Comparison of ENCODE assay signal across 8 mouse cellular contexts in genomic region chr1:143776446-143777411, GRCm38 (mm10). TPM values are rescaled to one million over a fixed set of nuclear protein-coding genes. Genes with fewer than 3 reads are reported as not detected.
DNase-seq lines count a peak whose midpoint lies in the region; ATAC-seq and TF ChIP-seq lines count a peak whose summit lies in the region.

TSS of gene Trove2 (minus strand) at chr1:143777068.
TSS of gene Uchl5 (plus strand) at chr1:143777272.

- TF ChIP-seq POLR2A in cortical plate, adult 2 months (IDR thresholded peaks at IDR 0.05; ENCODE audit: extremely low read depth, insufficient read depth, low read length): peak; percentile 68

- peak; percentile 95 to 97 for DNase-seq in gastrocnemius, adult 8-10 months (ENCODE audit: low spot score in 2 of 2)
- DNase-seq in induced T-regulatory cell, adult 2 months (ENCODE audit: low read depth): peak; percentile 99
- peak; percentile 90 to 98 for DNase-seq in left cerebral cortex, adult 9 months (ENCODE audit: low spot score in 2 of 2)
- DNase-seq in right cerebral cortex, postnatal 14 days: peak; percentile 99
- DNase-seq in urinary bladder, postnatal 36 days (ENCODE audit: low spot score in 2 of 2): peak; percentile 94 to 97

- peak; percentile 60 for TF ChIP-seq CTCF in cortical plate, adult 2 months (IDR thresholded peaks at IDR 0.05; ENCODE audit: extremely low read depth, insufficient read depth, low read length)

- 0 out of 2 replicates have a peak within 1 kb of the TSS, but pooled peaks have one; percentile 47 for H3K27ac ChIP-seq in cortical plate, adult 2 months (ENCODE audit: insufficient read depth, low read length)

- H3K4me3 ChIP-seq in cortical plate, adult 2 months (ENCODE audit: insufficient read depth, low read length): peak within 1 kb of the TSS; percentile 84

- H3K4me1 ChIP-seq in cortical plate, adult 2 months (ENCODE audit: control insufficient read depth, insufficient read depth, low read length): peaks cover 11% of the 10 kb centered on the region

- peak; percentile 92 for ATAC-seq in activated CD4-positive, CD25-positive, alpha-beta regulatory T cell, adult 4 months
- ATAC-seq in megakaryocyte progenitor cell, adult 5-6 weeks (replicated peaks; ENCODE audit: poor library complexity): peak; percentile 88

RNA-seq across cellular contexts. Expression of gene Trove2, which starts in this region (rescaled TPM):
- polyA plus RNA-seq in activated CD4-positive, CD25-positive, alpha-beta regulatory T cell, adult 4 months (2017; shearing (Covaris generic)): 1 to 10 TPM; 3.9 to 4.3 TPM
- polyA plus RNA-seq in cortical plate, adult 2 months (2012; rRNA removed): 13.0 and 13.5 TPM in 2 replicates
- 1 to 10 TPM; 2.8 to 3.6 (median 3.2) TPM for total RNA-seq in gastrocnemius, adult 8-10 months (2022)
- total RNA-seq in megakaryocyte progenitor cell, adult 5-6 weeks (2015): 1.2 and 2.7 TPM in 2 replicates
- total RNA-seq in megakaryocyte progenitor cell, adult 5-6 weeks (2017): 1.9 and 2.5 TPM in 2 replicates

RNA-seq across cellular contexts. Expression of gene Uchl5, which starts in this region (rescaled TPM):
- polyA plus RNA-seq in activated CD4-positive, CD25-positive, alpha-beta regulatory T cell, adult 4 months (2017; shearing (Covaris generic)): 10 to 100 TPM; 63.2 to 68.9 TPM
- 32.0 and 33.6 TPM in 2 replicates for polyA plus RNA-seq in cortical plate, adult 2 months (2012; rRNA removed)
- total RNA-seq in gastrocnemius, adult 8-10 months (2022): 10 to 100 TPM; 19.7 to 25.1 (median 22.2) TPM
- total RNA-seq in megakaryocyte progenitor cell, adult 5-6 weeks (2015): 177 and 198 TPM in 2 replicates
- total RNA-seq in megakaryocyte progenitor cell, adult 5-6 weeks (2017): 195 and 207 TPM in 2 replicates

Comparison
In these comparisons a context has a peak if more than half of its experiments do, and no peak if none do; other contexts are left out.
1. Peak in every context shown above with its lines: DNase-seq, ATAC-seq, H3K4me3 ChIP-seq and H3K27ac ChIP-seq.
2. RNA of gene Uchl5 (total RNA-seq): 177 to 207 TPM in megakaryocyte progenitor cell, adult 5-6 weeks; 19.7 to 25.1 TPM in gastrocnemius, adult 8-10 months; every median in the first group is over 4 times any median in the second.